Mouse (Mus musculus) bone marrow, adult 2 months (tissue): ENCODE measurements around the gene Trp53.

Experiments
- CTCF ChIP-seq: fragments of 200-500 bp; IDR thresholded peaks from 2 replicates; pipeline ENCODE4 v1.5.1; 2011; ENCODE audit warnings: low read length, control low read depth; ENCODE audit not compliant: control insufficient read depth, insufficient read depth
- POLR2A ChIP-seq: fragments of 200-500 bp; IDR thresholded peaks from 2 replicates; pipeline ENCODE4 v1.6.1; 2011; ENCODE audit warnings: low read depth, mild to moderate bottlenecking, control low read depth, low read length, borderline replicate concordance; ENCODE audit not compliant: control insufficient read depth

DNA sequence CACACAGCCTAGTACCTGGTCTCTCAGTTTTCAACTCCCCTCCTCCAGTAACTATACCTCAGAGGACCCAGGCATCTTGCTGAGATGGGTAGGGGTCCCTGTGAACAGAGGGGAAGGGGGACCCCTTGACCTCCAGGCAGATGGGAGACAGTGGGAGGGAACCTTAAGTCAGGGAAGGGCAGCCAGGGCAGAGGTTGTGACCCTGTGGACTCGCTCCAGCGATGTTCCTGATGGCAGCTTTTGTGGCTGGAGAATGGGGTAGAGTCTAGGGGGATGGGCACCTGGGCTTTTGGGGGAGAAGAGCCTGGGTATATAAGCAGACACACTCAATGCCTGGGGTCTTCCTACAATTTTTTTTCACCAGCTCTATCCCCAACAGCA is 26.8 kb upstream of the Trp53 start:
- TF ChIP-seq CTCF = no peak
- TF ChIP-seq POLR2A = no peak
